15 mouse cellular contexts compared by ENCODE assay signal in genomic region chr6:136728144-136728543, GRCm38 (mm10). TPM values are rescaled to one million over a fixed set of nuclear protein-coding genes. Genes with fewer than 3 reads are reported as not detected.
"Had no signal": no experiment of that assay in that cellular context is flagged by ENCODE, and none has a peak within 500 bp of the region (broad histone marks: within the 10 kb centered on the region; RNA-seq: fewer than 3 reads in every experiment).

No protein-coding gene starts in this region.

- H3K4me3 ChIP-seq: kidney, embryonic 15.5 days; liver, embryonic 15.5 days; megakaryocyte, embryonic 14.5 days; midbrain, embryonic 12.5 days had no signal

- H3K27ac ChIP-seq: kidney, embryonic 15.5 days; liver, embryonic 15.5 days; midbrain, embryonic 12.5 days had no signal

- H3K27me3 ChIP-seq: kidney, embryonic 15.5 days; liver, embryonic 15.5 days; midbrain, embryonic 12.5 days had no signal

- DNase-seq: kidney, adult 2 months; kidney, postnatal 14 days; left cerebral cortex, postnatal 4 days; lung, adult 2 months; lung, postnatal 36 days; spleen, adult 18-20 months; thymus, adult 18-20 months; thymus, postnatal 14 days had no signal

- ATAC-seq: lung, postnatal 0 days; midbrain, embryonic 16.5 days had no signal

- H3K36me3 ChIP-seq: kidney, embryonic 15.5 days; liver, embryonic 15.5 days; midbrain, embryonic 12.5 days had no signal

- H3K4me2 ChIP-seq: kidney, embryonic 15.5 days; liver, embryonic 11.5 days; liver, embryonic 15.5 days; midbrain, embryonic 12.5 days had no signal

- H3K9me3 ChIP-seq: kidney, embryonic 15.5 days; megakaryocyte, embryonic 14.5 days; midbrain, embryonic 12.5 days had no signal

- H3K4me1 ChIP-seq: kidney, embryonic 15.5 days; liver, embryonic 15.5 days; megakaryocyte, embryonic 14.5 days; midbrain, embryonic 12.5 days had no signal

- H3K9ac ChIP-seq: kidney, embryonic 15.5 days; liver, embryonic 15.5 days; midbrain, embryonic 12.5 days had no signal

RNA-seq across cellular contexts. Expression of gene Gucy2c, which starts 53.4 kb away (rescaled TPM):
- polyA plus RNA-seq: liver, embryonic 11.5 days had no signal
